Mouse (Mus musculus) CH12.LX (cell line): ENCODE results near the gene Ctdspl. TPM values are rescaled to one million over a fixed set of nuclear protein-coding genes. Genes with fewer than 3 reads are reported as not detected.

Source experiments
- DNase-seq: peaks from one replicate; pipeline ENCODE4 v3.0.0-alpha.2; 2013; ENCODE audit errors: extremely low read depth
- H3K27ac ChIP-seq: 2 replicates; pipeline ENCODE4 v1.5.1; 2012; ENCODE audit warnings: low read depth, mild to moderate bottlenecking, control low read depth, moderate library complexity; ENCODE audit not compliant: insufficient read depth
- H3K27me3 ChIP-seq: replicated peaks from 2 replicates; pipeline ENCODE3; 2012; ENCODE audit warnings: inconsistent platforms
- H3K36me3 ChIP-seq, 2 experiments: replicated peaks in 1 of 2; 2 replicates each; pipeline versions ENCODE3 to v1.6.1; 2012; ENCODE audit warnings: inconsistent platforms in 1 of 2, low read length in 1 of 2, mild to moderate bottlenecking in 1 of 2, mixed read lengths in 1 of 2, moderate library complexity in 1 of 2; ENCODE audit not compliant: control insufficient read depth in 1 of 2, insufficient read depth in 1 of 2
- H3K4me1 ChIP-seq, 2 experiments: 2 replicates each; pipeline ENCODE4 v1.6.1; 2012; ENCODE audit warnings: inconsistent platforms in 1 of 2, moderate library complexity in 1 of 2; ENCODE audit not compliant: insufficient read depth in 2 of 2, control insufficient read depth in 1 of 2
- H3K4me2 ChIP-seq: 2 replicates; pipeline ENCODE4 v1.6.1; 2012; ENCODE audit warnings: low read depth, mild to moderate bottlenecking, control low read depth; ENCODE audit not compliant: poor library complexity, insufficient read depth, severe bottlenecking
- H3K4me3 ChIP-seq, 3 experiments: fragments of 150-350 bp in 1 of 3; sonication (generic) in 1 of 3; replicated peaks in 1 of 3; 2 replicates each; pipeline versions ENCODE3 to v1.5.1; 2011 to 2012; ENCODE audit warnings: low read depth in 2 of 3, low read length in 2 of 3, mild to moderate bottlenecking in 2 of 3, moderate library complexity in 2 of 3, control low read depth in 1 of 3, improper control_type of control experiment in 1 of 3, inconsistent platforms in 1 of 3, mixed read lengths in 1 of 3; ENCODE audit not compliant: poor library complexity in 1 of 3
- H3K79me2 ChIP-seq: replicated peaks from 2 replicates; pipeline ENCODE4 v1.6.1; 2012; ENCODE audit warnings: mild to moderate bottlenecking, moderate library complexity; ENCODE audit not compliant: control insufficient read depth, poor library complexity, insufficient read depth, severe bottlenecking; ENCODE audit errors: extremely low read depth
- H3K9ac ChIP-seq: 2 replicates; pipeline ENCODE4 v1.6.1; 2012; ENCODE audit warnings: low read depth, mild to moderate bottlenecking, control low read depth, moderate library complexity; ENCODE audit not compliant: insufficient read depth
- H3K9me3 ChIP-seq: replicated peaks from 2 replicates; pipeline ENCODE3; 2012; ENCODE audit warnings: low read length, inconsistent platforms, mixed read lengths
- CHD1 ChIP-seq: IDR thresholded peaks from 2 replicates; pipeline ENCODE4 v1.6.1; 2012; ENCODE audit warnings: low read depth, low read length, improper control_type of control experiment, inconsistent platforms
- CTCF ChIP-seq, 2 experiments: IDR thresholded peaks in 1 of 2; conservative IDR thresholded peaks in 1 of 2; 2 replicates each; pipeline ENCODE4 v1.5.1; 2011 to 2012; ENCODE audit warnings: low read depth in 2 of 2, low read length in 2 of 2, improper control_type of control experiment in 1 of 2, inconsistent platforms in 1 of 2, mild to moderate bottlenecking in 1 of 2, moderate library complexity in 1 of 2
- E2F4 ChIP-seq: IDR thresholded peaks from 2 replicates; pipeline ENCODE4 v1.6.1; 2011; ENCODE audit warnings: low read depth, low read length, improper control_type of control experiment; ENCODE audit not compliant: insufficient replicate concordance
- ELF1 ChIP-seq: IDR thresholded peaks from 2 replicates; pipeline ENCODE4 v1.6.1; 2014; ENCODE audit warnings: low read depth, mild to moderate bottlenecking, inconsistent platforms, low read length, improper control_type of control experiment
- ETS1 ChIP-seq: conservative IDR thresholded peaks from 2 replicates; pipeline ENCODE4 v1.6.1; 2012; ENCODE audit warnings: low read depth, mild to moderate bottlenecking, inconsistent platforms, low read length, improper control_type of control experiment, moderate library complexity
- GABPA ChIP-seq: IDR thresholded peaks from 2 replicates; pipeline ENCODE4 v1.6.1; 2012; ENCODE audit warnings: low read depth, low read length, improper control_type of control experiment, inconsistent platforms; ENCODE audit not compliant: insufficient replicate concordance
- HCFC1 ChIP-seq: IDR thresholded peaks from 2 replicates; pipeline ENCODE4 v1.6.1; 2012; ENCODE audit warnings: low read depth, mild to moderate bottlenecking, inconsistent platforms, low read length, improper control_type of control experiment
- IRF4 ChIP-seq: IDR thresholded peaks from 2 replicates; pipeline ENCODE4 v1.6.1; 2014; ENCODE audit warnings: low read depth, mild to moderate bottlenecking, inconsistent platforms, low read length, improper control_type of control experiment
- JUN ChIP-seq: IDR thresholded peaks from 2 replicates; pipeline ENCODE4 v1.6.1; 2011; ENCODE audit warnings: low read depth, mild to moderate bottlenecking, low read length, improper control_type of control experiment, moderate library complexity; ENCODE audit not compliant: insufficient read depth
- JUND ChIP-seq: conservative IDR thresholded peaks from 2 replicates; pipeline ENCODE4 v1.6.1; 2011; ENCODE audit warnings: low read depth, low read length, improper control_type of control experiment
- MAFK ChIP-seq: IDR thresholded peaks from 2 replicates; pipeline ENCODE4 v1.6.1; 2011; ENCODE audit warnings: low read length, improper control_type of control experiment; ENCODE audit not compliant: insufficient replicate concordance
- MAX ChIP-seq: IDR thresholded peaks from 2 replicates; pipeline ENCODE4 v1.6.1; 2011; ENCODE audit warnings: low read length, improper control_type of control experiment
- MAZ ChIP-seq: IDR thresholded peaks from 2 replicates; pipeline ENCODE4 v1.6.1; 2012; ENCODE audit warnings: low read depth, mild to moderate bottlenecking, inconsistent platforms, low read length, improper control_type of control experiment, moderate library complexity
- MEF2A ChIP-seq: IDR thresholded peaks from 2 replicates; pipeline ENCODE4 v1.6.1; 2014; ENCODE audit warnings: low read depth, mild to moderate bottlenecking, inconsistent platforms, low read length, improper control_type of control experiment, borderline replicate concordance
- MXI1 ChIP-seq: IDR thresholded peaks from 2 replicates; pipeline ENCODE4 v1.6.1; 2011; ENCODE audit warnings: mild to moderate bottlenecking, low read depth, low read length, improper control_type of control experiment
- MYC ChIP-seq: IDR thresholded peaks from 2 replicates; pipeline ENCODE4 v1.6.1; 2011; ENCODE audit warnings: low read depth, mild to moderate bottlenecking, improper control_type of control experiment, low read length
- NELFE ChIP-seq: IDR thresholded peaks from 2 replicates; pipeline ENCODE4 v1.6.1; 2011; ENCODE audit warnings: low read depth, low read length, improper control_type of control experiment
- NRF1 ChIP-seq: IDR thresholded peaks from 2 replicates; pipeline ENCODE4 v1.6.1; 2014; ENCODE audit warnings: low read depth, mild to moderate bottlenecking, inconsistent platforms, low read length, improper control_type of control experiment, moderate library complexity
- PAX5 ChIP-seq: IDR thresholded peaks from 2 replicates; pipeline ENCODE4 v1.6.1; 2012; ENCODE audit warnings: low read length, inconsistent platforms, mixed read lengths
- POLR2A ChIP-seq: IDR thresholded peaks from 2 replicates; pipeline ENCODE4 v1.6.1; 2011; ENCODE audit warnings: low read depth, mild to moderate bottlenecking, improper control_type of control experiment, low read length
- RAD21 ChIP-seq: IDR thresholded peaks from 2 replicates; pipeline ENCODE4 v1.6.1; 2011; ENCODE audit warnings: low read depth, mild to moderate bottlenecking, low read length, improper control_type of control experiment, moderate library complexity
- RCOR1 ChIP-seq: conservative IDR thresholded peaks from 2 replicates; pipeline ENCODE4 v1.6.1; 2012; ENCODE audit warnings: low read depth, mild to moderate bottlenecking, inconsistent platforms, low read length, improper control_type of control experiment
- TBP ChIP-seq: conservative IDR thresholded peaks from 2 replicates; pipeline ENCODE4 v1.6.1; 2011; ENCODE audit warnings: low read depth, low read length, improper control_type of control experiment
- USF2 ChIP-seq: conservative IDR thresholded peaks from 2 replicates; pipeline ENCODE4 v1.6.1; 2011; ENCODE audit warnings: low read depth, low read length, improper control_type of control experiment
- ZKSCAN1 ChIP-seq: IDR thresholded peaks from 2 replicates; pipeline ENCODE4 v1.6.1; 2012; ENCODE audit warnings: low read depth, inconsistent platforms, low read length, improper control_type of control experiment, borderline replicate concordance
- ZNF384 ChIP-seq: IDR thresholded peaks from 2 replicates; pipeline ENCODE4 v1.6.1; 2012; ENCODE audit warnings: low read depth, low read length, improper control_type of control experiment, inconsistent platforms
- dilution Hi-C: fragments of 300-500 bp; cut with MboI; formaldehyde crosslinking; loops from 2 replicates; pipeline ENCODE4 v1.14.3; 2020; ENCODE audit warnings: low sequenced_read_pairs; ENCODE audit not compliant: extremely low pct_unique_long_range_greater_than_20kb, extremely low pct_ligation_motif_present
- in situ Hi-C: fragments of 300-500 bp; cut with MboI; formaldehyde crosslinking; loops from 3 replicates; pipeline ENCODE4 v1.14.3; 2019; ENCODE audit warnings: low sequenced_read_pairs, low pct_ligation_motif_present, low pct_unique_long_range_greater_than_20kb, mixed read lengths
- polyA plus RNA-seq: library from polyadenylated mRNA; unstranded; fragments of >175 nt; gene quantifications from 2 replicates; pipeline ENCODE4 v1.2.1, GENCODE M21; 2012; ENCODE audit warnings: low read depth; ENCODE audit not compliant: insufficient read length
- total RNA-seq, 2 experiments: library from RNA; depleted of rRNA; stranded (reverse); fragments of 300-350 nt in 1 of 2; fragments of >200 nt in 1 of 2; gene quantifications; 2 replicates each; pipeline ENCODE4 v1.2.3; 2012 to 2014

The Ctdspl gene
- total and polyA plus RNA-seq, 3 experiments, result not detected

DNA sequence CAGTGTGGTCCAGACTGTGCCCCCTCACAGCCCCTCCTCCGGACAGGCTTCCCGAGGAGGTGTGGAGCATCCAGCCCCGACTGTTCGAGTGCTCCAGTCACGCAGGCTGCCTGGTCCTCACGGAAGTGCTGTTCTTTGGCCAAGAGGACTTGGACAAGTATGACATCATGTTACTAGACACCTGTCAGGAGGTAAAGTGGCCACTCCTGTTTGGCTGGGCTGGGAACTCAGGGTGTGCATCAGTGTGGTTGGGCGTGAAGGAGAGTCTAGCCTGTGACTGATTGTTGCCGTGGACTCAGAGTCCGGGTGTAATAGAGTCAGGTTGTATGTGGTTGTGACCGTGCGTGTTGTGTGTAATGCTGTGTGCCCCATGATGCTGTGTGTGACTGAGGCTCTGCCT is 142.0 kb downstream of the Ctdspl start:
- no peak for TF ChIP-seq E2F4
- no peak for TF ChIP-seq POLR2A
- TF ChIP-seq NELFE, result no peak
- TF ChIP-seq PAX5, result no peak
- TF ChIP-seq TBP, result no peak
- no peak for TF ChIP-seq MAX
- no peak for TF ChIP-seq ELF1
- TF ChIP-seq MXI1, result no peak
- TF ChIP-seq MAZ, result no peak
- TF ChIP-seq, all 38 proteins: peak for 0
- DNase-seq, result no peak
- peaks cover 19 to 76% of the 10 kb centered on the region in 2 experiments for H3K36me3 ChIP-seq
- no peaks in the 10 kb centered on the region for H3K9me3 ChIP-seq
- no peaks in the 10 kb centered on the region for H3K79me2 ChIP-seq
- H3K4me2 ChIP-seq, result no peak overlapping the region
- peaks cover 1% of the 10 kb centered on the region for H3K27me3 ChIP-seq
- H3K9ac ChIP-seq, result no peak overlapping the region
- in situ Hi-C loops, result loop anchor here (10.0 to 25.0 kb wide), 2 partner anchors 153 to 481 kb away; no protein-coding TSS in a partner anchor
- dilution Hi-C loops, result no loop called here
- no peak overlapping the region for H3K4me3 ChIP-seq
- H3K4me1 ChIP-seq, result peaks cover 0 to 11% of the 10 kb centered on the region in 2 experiments; a peak in 3 of 4 replicates
- no peak overlapping the region for H3K27ac ChIP-seq

DNA sequence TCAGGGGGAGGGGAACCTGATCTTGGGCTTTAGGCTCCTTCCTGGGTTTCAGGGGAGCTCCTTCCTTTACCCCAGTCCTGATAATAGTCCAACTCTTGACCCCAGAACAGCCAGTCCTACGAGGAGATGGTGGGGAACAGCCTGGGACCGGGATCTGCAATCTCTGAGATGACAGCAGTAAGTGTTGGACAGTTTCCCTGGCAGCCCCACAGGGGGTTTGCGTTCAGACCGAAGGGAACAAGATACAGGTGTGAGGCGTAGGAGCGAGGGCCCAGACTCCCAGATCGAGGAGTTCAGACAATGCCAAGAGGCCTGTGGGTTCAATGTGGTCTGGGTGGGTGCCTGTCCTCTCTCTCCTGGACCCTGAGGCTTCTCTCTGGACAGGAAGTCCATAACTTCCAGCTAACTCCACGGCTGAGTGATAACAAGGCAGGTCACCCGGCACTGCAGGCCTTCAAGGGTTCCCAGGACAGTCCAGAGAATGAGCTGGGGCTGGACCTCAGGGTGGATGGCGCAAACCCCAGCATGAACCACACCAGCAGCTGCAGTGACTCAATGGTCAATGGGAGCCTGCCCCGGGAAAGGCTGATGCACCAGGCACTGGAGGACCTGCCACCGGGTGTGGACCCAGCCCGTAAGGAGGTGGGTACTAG is 144.0 kb downstream of the Ctdspl start:
- dilution Hi-C loops (no loop called here), in situ Hi-C loops (loop anchor here (25.0 kb wide), 1 partner anchor 483 kb away; no protein-coding TSS in a partner anchor)
- Histone ChIP-seq H3K9ac (no peak overlapping the region), H3K4me1 (peaks cover 0 to 1% of the 10 kb centered on the region in 2 experiments; a peak in 2 of 4 replicates), H3K79me2 (no peaks in the 10 kb centered on the region), H3K36me3 (peaks cover 17 to 79% of the 10 kb centered on the region in 2 experiments), H3K27me3 (peaks cover 1% of the 10 kb centered on the region), H3K9me3 (no peaks in the 10 kb centered on the region), H3K4me2 (no peak overlapping the region), H3K27ac (no peak overlapping the region), H3K4me3 (no peak overlapping the region)
- TF ChIP-seq RAD21 (no peak), GABPA (no peak), ZKSCAN1 (no peak), NRF1 (no peak), CHD1 (no peak), ETS1 (no peak), NELFE (no peak), MEF2A (no peak), JUND (no peak), JUN (no peak), MXI1 (no peak), MAFK (no peak), USF2 (no peak), CTCF (conservative IDR thresholded peaks at IDR 0.05 in 1 of 2, IDR thresholded peaks at IDR 0.05 in 1 of 2; ENCODE audit: low read depth in 2 of 2, low read length in 2 of 2) (no peak), HCFC1 (no peak), MYC (no peak), MAZ (no peak), RCOR1 (no peak), ZNF384 (no peak), IRF4 (no peak)
- DNase-seq, result no peak
